Mouse (Mus musculus): Measurements from ENCODE around the gene Dcx. TPM values are rescaled to one million over a fixed set of nuclear protein-coding genes. Genes with fewer than 3 reads are reported as not detected.

The Dcx gene
- total RNA-seq, 2 experiments from 2014 or later, result 0.23 to 0.35 TPM

DNA sequence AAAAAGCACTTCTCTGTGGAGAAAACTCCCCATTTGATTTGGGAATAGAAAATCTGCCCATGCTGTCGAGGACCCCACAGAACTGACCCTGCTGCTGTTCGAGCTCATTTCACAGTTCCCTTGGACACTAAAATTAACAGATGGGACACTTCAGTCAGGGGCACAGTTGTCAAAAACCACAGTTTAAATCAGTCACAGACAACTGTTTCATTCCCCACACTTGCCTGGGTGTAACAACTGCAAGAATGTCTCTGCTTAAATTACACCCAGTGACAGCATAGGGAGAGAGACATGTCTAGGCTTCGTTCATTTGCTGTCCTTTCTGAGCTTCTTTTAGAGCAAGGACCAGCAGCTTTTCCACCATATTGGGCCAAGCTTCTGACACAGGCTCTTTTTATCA is 86.5 kb downstream of the Dcx start:
- no peak for DNase-seq (ENCODE audit: low spot score in 2 of 2)

DNA sequence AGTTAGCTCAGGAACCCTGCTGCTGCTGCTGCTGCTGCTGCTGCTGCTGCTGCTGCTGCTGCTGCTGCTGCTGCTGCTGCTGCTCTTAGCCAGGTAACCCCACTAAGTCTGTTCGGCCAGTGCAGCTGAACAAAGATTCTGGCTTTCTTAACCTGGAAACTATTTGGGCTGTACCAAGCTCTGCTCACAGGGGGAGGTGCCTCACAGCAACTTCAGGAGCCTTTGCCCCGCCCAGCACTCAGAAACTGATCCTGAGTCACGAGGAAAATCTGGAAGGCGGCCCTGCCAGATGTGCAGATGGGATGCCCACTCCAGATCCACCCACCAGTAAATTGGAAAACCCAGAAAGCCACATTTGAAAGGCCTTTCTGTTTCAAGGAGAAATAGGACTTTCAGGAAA is 105.9 kb downstream of the Dcx start, which contains the start of gene Capn6:
TSS of gene Capn6 (minus strand) at position 203 of the 400 bp plus-strand sequence.
- DNase-seq (ENCODE audit: low spot score in 2 of 2), result no peak

- no peak for DNase-seq (ENCODE audit: low spot score in 2 of 2)
These were observed 106.6 kb downstream of the Dcx start for GRCm38 (mm10) chrX:143826521-143826920.

DNA sequence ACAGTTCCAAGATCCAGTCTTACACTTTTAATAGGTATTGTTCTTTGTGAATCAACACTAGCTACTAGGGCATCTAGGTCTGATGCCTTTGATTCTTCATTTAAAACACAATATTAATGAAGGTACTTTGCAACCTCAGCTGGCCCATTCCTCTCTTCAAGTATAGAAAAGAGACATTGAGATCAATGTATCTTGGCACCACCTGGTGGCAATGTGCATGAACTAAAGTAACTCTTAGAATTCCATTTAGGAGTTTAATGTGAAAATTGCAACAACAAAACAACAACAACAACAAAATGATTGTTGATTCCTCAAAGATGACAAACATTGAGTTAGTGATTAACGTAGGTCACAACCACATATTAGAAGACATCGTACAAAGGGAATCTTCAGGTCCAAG is 114.2 kb downstream of the Dcx start:
- no peak for DNase-seq (ENCODE audit: low spot score in 2 of 2)

DNA sequence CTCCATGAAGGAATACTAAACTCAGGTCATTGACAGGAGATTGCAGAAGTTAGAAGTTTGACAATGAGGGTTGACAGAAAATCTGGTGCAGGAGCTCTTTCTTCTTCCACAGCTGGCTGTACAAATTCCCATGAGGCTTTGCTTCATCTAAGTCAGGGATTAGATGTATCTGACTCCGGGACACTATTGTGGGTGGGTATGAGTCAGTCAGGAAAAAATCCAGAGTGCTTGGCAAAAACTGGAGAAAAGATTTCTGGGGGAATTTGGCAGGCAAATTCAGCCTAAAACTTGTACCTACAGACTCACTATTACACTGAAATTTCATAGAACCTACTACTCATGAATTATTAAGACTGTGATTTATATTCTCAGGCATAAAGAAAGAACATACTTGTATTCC is 117.2 kb downstream of the Dcx start:
- no peak for DNase-seq (ENCODE audit: low spot score in 2 of 2)

Small RNAs within 50 kb of the gene (microRNA-seq; reads per million reads assigned to microRNA genes)
- 0 reads per million in 2 experiments for gene Gm47298 (ENCODE audit: borderline number of aligned reads in 2 of 2)

Other genes with a start within 250 kb of the Dcx start
- under 1 TPM; 0.17 to 0.38 TPM for gene Capn6, start 105.9 kb downstream of the Dcx start, total RNA-seq (2021)
- gene A730046J19Rik, start 220.4 kb upstream of the Dcx start, total RNA-seq (2021), result 1 to 10 TPM; 5.1 to 6.5 TPM

All from adrenal gland, adult 18-20 months (tissue).